Mouse (Mus musculus): ENCODE data around the gene Mip. TPM values are rescaled to one million over a fixed set of nuclear protein-coding genes. Genes with fewer than 3 reads are reported as not detected.

Mip gene
- polyA plus RNA-seq, 1 experiment = not detected

DNA sequence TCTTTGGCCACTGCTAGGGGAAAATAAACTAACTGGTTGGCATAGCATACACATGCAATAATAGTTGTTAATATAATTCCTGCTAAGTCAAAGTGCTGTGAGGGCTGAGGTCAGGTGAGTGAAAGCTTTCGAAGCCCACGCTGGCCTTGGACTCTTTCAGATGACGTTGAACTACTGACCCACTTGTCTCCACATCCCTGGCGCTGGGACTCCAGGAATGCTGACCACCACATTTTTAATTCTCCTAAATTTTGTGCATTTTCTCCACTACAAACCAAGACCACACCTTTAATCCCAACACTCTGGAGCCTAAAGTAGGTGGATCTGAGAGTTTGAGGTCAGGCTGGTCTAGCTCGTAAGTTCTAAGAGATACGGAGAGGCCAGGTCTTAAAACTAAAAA lies 32.5 kb upstream of the Mip start:
- TF ChIP-seq FOSL1 (IDR thresholded peaks at IDR 0.05; ENCODE audit: insufficient read depth, low read length, poor library complexity, severe bottlenecking) = no peak
- TF ChIP-seq MAX (IDR thresholded peaks at IDR 0.05) = no peak
- no peaks in the 10 kb centered on the region for H3K27me3 ChIP-seq (ENCODE audit: control insufficient read depth, insufficient read depth, insufficient read length)
- no peaks in the 10 kb centered on the region for H3K79me3 ChIP-seq (ENCODE audit: low read depth)
- no peak overlapping the region for H3K4me3 ChIP-seq (ENCODE audit: insufficient read depth, poor library complexity, severe bottlenecking)
- H3K79me2 ChIP-seq (ENCODE audit: control insufficient read depth, insufficient read depth) = no peaks in the 10 kb centered on the region
- no peak overlapping the region for H3ac ChIP-seq (ENCODE audit: control insufficient read depth, insufficient read length, low read depth)
- no peaks in the 10 kb centered on the region for H3K36me3 ChIP-seq (ENCODE audit: control insufficient read depth, insufficient read depth)

DNA sequence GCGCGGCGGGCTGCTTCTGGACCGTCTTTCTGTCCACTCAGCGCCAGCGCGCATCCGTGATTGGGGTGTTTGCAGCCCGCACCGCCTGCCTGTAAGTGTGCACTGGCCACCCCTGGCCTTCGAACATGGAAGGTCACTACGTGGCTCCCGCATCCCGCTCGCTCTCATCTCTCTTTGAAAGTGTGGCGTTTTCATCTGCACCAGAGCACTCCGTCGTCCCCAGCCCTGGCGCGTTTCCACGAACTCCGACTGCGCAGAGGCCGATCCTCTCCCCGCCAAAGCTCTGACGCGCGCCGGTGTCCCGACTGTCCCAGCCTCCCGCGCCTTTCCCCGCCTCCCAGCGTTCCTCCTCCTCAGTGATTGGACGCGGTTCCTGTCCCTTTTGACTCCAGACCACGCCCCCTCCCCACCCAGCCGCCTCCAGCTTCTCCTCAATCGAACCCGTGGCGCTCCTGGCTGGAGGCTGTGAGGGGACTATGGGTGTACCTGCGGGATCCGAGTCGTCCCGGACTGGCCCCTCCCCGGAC lies 31.6 kb upstream of the Mip start, which contains the start of gene Gls2:
TSS of gene Gls2 (plus strand) at position 434 of the 527 bp plus-strand sequence.
- H3K27me3 ChIP-seq (ENCODE audit: control insufficient read depth, insufficient read depth, insufficient read length) = no peaks in the 10 kb centered on the region
- no peak for TF ChIP-seq MYOD1 (IDR thresholded peaks at IDR 0.05; ENCODE audit: control insufficient read depth, insufficient read length, low read depth)
- no peak for TF ChIP-seq CTCF (IDR thresholded peaks at IDR 0.05; ENCODE audit: control insufficient read depth, insufficient read depth, insufficient read length)
- TF ChIP-seq USF1 (IDR thresholded peaks at IDR 0.05; ENCODE audit: low read depth) = no peak
- TF ChIP-seq MAX (IDR thresholded peaks at IDR 0.05) = no peak
- TF ChIP-seq FOSL1 (IDR thresholded peaks at IDR 0.05; ENCODE audit: insufficient read depth, low read length, poor library complexity, severe bottlenecking) = no peak
- no peak for TF ChIP-seq MYOG (IDR thresholded peaks at IDR 0.05; ENCODE audit: control insufficient read depth, extremely low read depth, insufficient read length)
- no peak for TF ChIP-seq CEBPB (IDR thresholded peaks at IDR 0.05; ENCODE audit: low read depth)
- no peaks in the 10 kb centered on the region for H3K79me2 ChIP-seq (ENCODE audit: control insufficient read depth, insufficient read depth)
- peak within 1 kb of the TSS; percentile 85 for H3ac ChIP-seq (ENCODE audit: control insufficient read depth, insufficient read length, low read depth)
- H3K36me3 ChIP-seq (ENCODE audit: control insufficient read depth, insufficient read depth) = no peaks in the 10 kb centered on the region
- H3K4me3 ChIP-seq (ENCODE audit: insufficient read depth, poor library complexity, severe bottlenecking) = peak within 1 kb of the TSS; percentile 42
- no peaks in the 10 kb centered on the region for H3K79me3 ChIP-seq (ENCODE audit: low read depth)

DNA sequence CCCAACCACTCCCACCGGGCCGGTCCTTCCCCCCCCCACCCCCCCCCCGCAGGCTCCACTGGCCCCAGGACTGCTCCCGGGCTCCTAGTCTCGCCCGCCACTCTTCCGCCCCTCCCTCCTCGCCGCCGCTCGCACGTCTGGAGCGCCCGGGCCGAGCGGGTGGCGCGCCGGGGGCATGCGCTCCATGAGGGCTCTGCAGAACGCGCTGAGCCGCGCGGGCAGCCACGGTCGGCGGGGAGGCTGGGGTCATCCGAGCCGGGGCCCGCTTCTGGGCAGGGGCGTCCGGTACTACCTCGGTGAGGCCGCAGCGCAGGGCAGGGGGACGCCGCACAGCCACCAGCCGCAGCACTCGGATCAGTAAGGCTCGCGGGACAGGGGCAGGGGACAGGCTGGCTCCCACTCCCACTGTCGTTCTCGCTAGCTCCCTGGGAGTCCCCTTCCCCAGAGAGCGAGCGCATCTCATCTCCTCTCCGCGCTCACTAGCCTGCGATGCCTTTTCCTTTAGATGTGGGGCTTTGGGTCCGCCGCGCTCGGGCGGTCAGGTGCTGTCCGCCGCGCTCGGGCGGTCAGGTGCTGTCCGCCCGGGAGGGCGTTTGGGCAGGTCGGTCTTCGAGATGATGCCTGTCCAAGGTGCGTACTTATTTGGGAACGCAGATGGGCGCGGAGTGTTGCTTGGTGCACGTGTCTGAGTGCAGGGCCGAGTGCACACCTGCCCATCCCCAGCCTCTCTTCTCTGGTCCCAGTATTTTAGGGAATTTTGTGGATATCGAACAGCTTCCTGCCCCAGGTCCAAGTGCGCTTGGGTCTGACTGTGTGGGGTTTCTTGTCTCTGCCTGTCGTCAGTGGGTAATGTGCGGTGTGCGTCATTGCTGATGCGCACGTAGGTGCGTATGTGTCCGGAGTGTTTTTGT lies 30.8 kb upstream of the Mip start:
- Histone ChIP-seq H3K36me3 (ENCODE audit: control insufficient read depth, insufficient read depth) (no peaks in the 10 kb centered on the region), H3K27me3 (ENCODE audit: control insufficient read depth, insufficient read depth, insufficient read length) (no peaks in the 10 kb centered on the region), H3K4me3 (ENCODE audit: insufficient read depth, poor library complexity, severe bottlenecking) (peak overlapping the region; percentile 42), H3ac (ENCODE audit: control insufficient read depth, insufficient read length, low read depth) (peak overlapping the region; percentile 85), H3K79me2 (ENCODE audit: control insufficient read depth, insufficient read depth) (no peaks in the 10 kb centered on the region), H3K79me3 (ENCODE audit: low read depth) (no peaks in the 10 kb centered on the region)
- TF ChIP-seq MAX (IDR thresholded peaks at IDR 0.05) (peak; percentile 18), CEBPB (IDR thresholded peaks at IDR 0.05; ENCODE audit: low read depth) (no peak)

DNA sequence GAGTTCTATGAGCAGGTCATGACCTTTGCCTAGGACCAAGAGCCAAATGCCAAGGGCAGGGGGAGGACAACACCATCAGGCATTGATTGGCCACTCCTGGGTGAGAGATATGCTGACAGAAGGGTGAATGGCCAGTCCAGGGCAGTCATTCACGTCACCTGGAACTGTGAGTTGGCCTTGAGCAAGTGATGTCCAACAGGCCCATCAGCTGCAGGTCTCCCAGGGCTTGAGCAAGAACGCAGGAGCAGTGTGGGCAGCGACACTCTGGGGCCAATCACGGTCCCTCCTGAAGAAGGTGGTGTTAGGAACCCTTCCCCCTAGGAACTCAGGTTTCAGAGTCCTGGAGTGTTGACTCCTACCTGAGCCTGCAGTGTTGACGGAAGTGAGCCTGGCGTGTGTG lies 23.8 kb upstream of the Mip start:
- TF ChIP-seq MAX (IDR thresholded peaks at IDR 0.05) = no peak
- TF ChIP-seq MYOD1 (IDR thresholded peaks at IDR 0.05; ENCODE audit: control insufficient read depth, insufficient read length, low read depth) = no peak
- TF ChIP-seq FOSL1 (IDR thresholded peaks at IDR 0.05; ENCODE audit: insufficient read depth, low read length, poor library complexity, severe bottlenecking) = no peak
- no peak for TF ChIP-seq USF1 (IDR thresholded peaks at IDR 0.05; ENCODE audit: low read depth)
- TF ChIP-seq MYOG (IDR thresholded peaks at IDR 0.05; ENCODE audit: control insufficient read depth, extremely low read depth, insufficient read length) = no peak
- no peak for TF ChIP-seq CTCF (IDR thresholded peaks at IDR 0.05; ENCODE audit: control insufficient read depth, insufficient read depth, insufficient read length)
- Histone ChIP-seq H3K79me2 (ENCODE audit: control insufficient read depth, insufficient read depth) (no peaks in the 10 kb centered on the region), H3ac (ENCODE audit: control insufficient read depth, insufficient read length, low read depth) (no peak overlapping the region), H3K4me3 (ENCODE audit: insufficient read depth, poor library complexity, severe bottlenecking) (no peak overlapping the region), H3K36me3 (ENCODE audit: control insufficient read depth, insufficient read depth) (no peaks in the 10 kb centered on the region), H3K27me3 (ENCODE audit: control insufficient read depth, insufficient read depth, insufficient read length) (no peaks in the 10 kb centered on the region), H3K79me3 (ENCODE audit: low read depth) (no peaks in the 10 kb centered on the region)

DNA sequence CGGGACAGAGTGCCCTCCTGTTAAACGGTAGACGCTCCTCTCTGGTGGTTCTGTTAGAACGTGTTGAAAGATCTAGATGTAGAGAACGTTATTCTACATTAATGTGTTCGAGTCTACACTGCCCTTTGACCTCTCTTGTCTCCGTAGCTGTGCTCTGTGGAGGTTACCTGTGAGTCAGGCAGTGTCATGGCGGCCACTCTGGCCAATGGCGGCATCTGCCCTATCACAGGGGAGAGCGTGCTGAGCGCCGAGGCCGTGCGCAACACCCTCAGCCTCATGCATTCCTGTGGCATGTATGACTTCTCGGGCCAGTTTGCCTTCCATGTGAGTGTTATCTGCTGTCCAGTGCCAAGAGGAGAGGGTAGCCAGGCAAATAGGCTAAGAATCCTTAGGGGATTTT lies 20.7 kb upstream of the Mip start:
- Histone ChIP-seq H3K79me2 (ENCODE audit: control insufficient read depth, insufficient read depth) (peaks cover 12% of the 10 kb centered on the region), H3K4me3 (ENCODE audit: insufficient read depth, poor library complexity, severe bottlenecking) (no peak overlapping the region), H3ac (ENCODE audit: control insufficient read depth, insufficient read length, low read depth) (no peak overlapping the region), H3K27me3 (ENCODE audit: control insufficient read depth, insufficient read depth, insufficient read length) (no peaks in the 10 kb centered on the region), H3K36me3 (ENCODE audit: control insufficient read depth, insufficient read depth) (peaks cover 2% of the 10 kb centered on the region), H3K79me3 (ENCODE audit: low read depth) (no peaks in the 10 kb centered on the region)
- TF ChIP-seq MYOD1 (IDR thresholded peaks at IDR 0.05; ENCODE audit: control insufficient read depth, insufficient read length, low read depth) = no peak
- no peak for TF ChIP-seq MYOG (IDR thresholded peaks at IDR 0.05; ENCODE audit: control insufficient read depth, extremely low read depth, insufficient read length)
- TF ChIP-seq CEBPB (IDR thresholded peaks at IDR 0.05; ENCODE audit: low read depth) = no peak
- TF ChIP-seq USF1 (IDR thresholded peaks at IDR 0.05; ENCODE audit: low read depth) = no peak
- no peak for TF ChIP-seq MAX (IDR thresholded peaks at IDR 0.05)
- TF ChIP-seq FOSL1 (IDR thresholded peaks at IDR 0.05; ENCODE audit: insufficient read depth, low read length, poor library complexity, severe bottlenecking) = no peak
- TF ChIP-seq CTCF (IDR thresholded peaks at IDR 0.05; ENCODE audit: control insufficient read depth, insufficient read depth, insufficient read length) = no peak

DNA sequence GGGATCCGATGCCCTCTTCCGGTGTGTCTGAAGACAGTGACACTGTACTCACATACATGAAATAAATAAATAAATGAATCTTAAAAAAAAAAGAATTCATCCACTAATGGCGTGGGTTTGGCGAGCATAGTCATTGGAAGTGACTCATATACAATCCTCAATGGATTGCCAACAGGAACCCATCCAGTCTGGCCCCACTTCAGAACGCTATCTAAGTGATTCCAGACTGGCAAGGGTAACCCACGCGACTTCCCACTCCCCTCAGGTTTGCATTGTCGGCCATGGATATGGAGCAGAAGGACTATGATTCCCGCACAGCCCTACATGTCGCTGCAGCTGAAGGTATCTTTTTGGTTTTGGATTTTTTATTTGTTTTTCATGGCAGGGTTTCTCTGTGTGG lies 17.3 kb upstream of the Mip start:
- no peak for TF ChIP-seq CEBPB (IDR thresholded peaks at IDR 0.05; ENCODE audit: low read depth)
- TF ChIP-seq CTCF (IDR thresholded peaks at IDR 0.05; ENCODE audit: control insufficient read depth, insufficient read depth, insufficient read length) = no peak
- TF ChIP-seq USF1 (IDR thresholded peaks at IDR 0.05; ENCODE audit: low read depth) = no peak
- TF ChIP-seq MAX (IDR thresholded peaks at IDR 0.05) = no peak
- TF ChIP-seq MYOG (IDR thresholded peaks at IDR 0.05; ENCODE audit: control insufficient read depth, extremely low read depth, insufficient read length) = no peak
- TF ChIP-seq FOSL1 (IDR thresholded peaks at IDR 0.05; ENCODE audit: insufficient read depth, low read length, poor library complexity, severe bottlenecking) = no peak
- TF ChIP-seq MYOD1 (IDR thresholded peaks at IDR 0.05; ENCODE audit: control insufficient read depth, insufficient read length, low read depth) = no peak
- Histone ChIP-seq H3ac (ENCODE audit: control insufficient read depth, insufficient read length, low read depth) (no peak overlapping the region), H3K36me3 (ENCODE audit: control insufficient read depth, insufficient read depth) (peaks cover 6% of the 10 kb centered on the region), H3K79me2 (ENCODE audit: control insufficient read depth, insufficient read depth) (peaks cover 26% of the 10 kb centered on the region), H3K79me3 (ENCODE audit: low read depth) (peaks cover 13% of the 10 kb centered on the region), H3K27me3 (ENCODE audit: control insufficient read depth, insufficient read depth, insufficient read length) (no peaks in the 10 kb centered on the region), H3K4me3 (ENCODE audit: insufficient read depth, poor library complexity, severe bottlenecking) (no peak overlapping the region)

Measured in C2C12 (cell line).